Mouse (Mus musculus): ENCODE data around the gene Pdc.
"Not testable (repeated sequence)": the region's sequence is repeated elsewhere in the genome, so short reads cannot be mapped to it uniquely, and the experiment has no call there.

Gene Pdc

DNA sequence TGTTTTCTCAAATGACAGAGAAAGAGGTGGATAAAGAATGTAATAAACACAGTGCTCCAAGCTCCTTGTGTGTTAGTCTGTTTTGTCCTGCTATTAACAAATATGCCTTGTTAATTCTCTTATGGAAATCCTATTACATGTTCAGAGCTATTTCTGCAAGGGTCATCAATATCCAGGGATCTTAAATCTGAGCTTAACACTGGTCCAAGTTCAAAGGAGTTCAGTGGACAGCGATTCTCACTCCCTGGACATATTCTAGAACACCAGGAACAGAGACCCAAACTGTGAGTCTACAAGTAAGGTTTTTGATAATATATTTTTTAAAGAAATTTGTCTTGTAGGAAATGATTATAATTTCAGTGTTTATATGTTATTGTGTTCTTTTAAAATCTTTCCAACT lies at the start of gene Pdc:
Pdc (plus strand) TSS at position 213 of the 400 bp plus-strand sequence.
- no peak for DNase-seq (ENCODE audit: low read depth, low spot score)

DNA sequence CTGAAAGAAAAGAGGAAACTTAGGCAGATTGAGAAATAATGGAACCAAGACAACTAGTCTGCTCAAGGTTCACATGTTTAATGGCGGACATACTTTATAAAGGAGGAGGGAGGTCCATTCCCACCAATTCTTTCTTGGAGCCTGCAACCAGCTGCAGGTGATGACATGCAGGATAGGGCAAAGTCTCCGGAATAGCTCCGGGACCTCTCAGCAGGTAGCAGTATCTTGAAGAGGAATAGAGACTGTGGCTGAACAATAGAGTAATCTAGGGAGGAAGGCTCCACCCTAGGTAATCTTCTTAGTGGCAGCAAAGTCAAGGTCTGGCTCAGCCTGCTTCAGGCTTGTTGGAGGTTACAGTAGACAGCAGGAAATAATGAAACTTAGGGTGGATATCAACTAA lies 25.2 kb upstream of the Pdc start:
- DNase-seq (ENCODE audit: low read depth, low spot score): not testable (repeated sequence)

GRCm38 (mm10) chr1:150307599-150307998 lies 11.6 kb upstream of the Pdc start:
- DNase-seq (ENCODE audit: low read depth, low spot score): peak; percentile 50

- no peak for DNase-seq (ENCODE audit: low read depth, low spot score)
Measured at GRCm38 (mm10) chr1:150335111-150335510, 15.9 kb downstream of the Pdc start.

DNA sequence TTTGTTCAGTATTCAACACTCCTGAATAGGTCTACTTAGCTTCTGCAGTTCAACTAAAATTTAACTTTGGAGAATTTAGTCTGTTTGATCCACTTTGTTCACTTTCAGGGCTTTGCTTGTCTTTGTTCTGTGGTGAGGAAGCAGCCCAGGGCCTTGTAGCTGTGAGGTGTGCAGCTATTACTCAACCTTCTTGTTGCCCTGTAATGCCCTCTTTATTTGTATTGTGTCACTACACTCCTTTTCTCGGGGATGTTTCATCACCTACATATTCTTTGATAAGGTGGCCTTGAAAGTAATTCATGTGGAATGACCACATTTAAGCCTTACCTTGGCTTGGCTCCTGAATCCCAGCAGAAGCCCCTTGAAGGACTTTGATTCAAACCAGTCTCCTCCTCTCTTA lies 41.6 kb downstream of the Pdc start:
- DNase-seq (ENCODE audit: low read depth, low spot score): no peak

DNA sequence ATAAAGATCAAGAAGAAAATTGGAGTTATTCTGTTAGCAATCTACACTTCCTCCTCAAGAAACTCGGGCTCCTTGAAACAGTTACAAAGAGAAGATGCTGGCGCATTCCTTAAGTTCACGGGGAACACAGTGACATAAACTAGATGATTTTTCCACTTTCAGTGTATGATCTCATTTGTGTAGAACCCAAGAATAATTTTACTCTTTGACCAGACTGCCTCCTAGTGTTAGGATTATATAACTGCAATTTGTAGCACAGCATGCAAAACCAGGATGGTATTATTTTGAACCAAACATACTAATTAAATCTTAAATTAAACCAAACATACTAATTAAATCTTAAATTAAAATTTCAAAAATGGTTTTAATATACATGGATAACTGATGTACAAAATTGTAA lies 53.7 kb downstream of the Pdc start:
- DNase-seq (ENCODE audit: low read depth, low spot score): no peak

- no peak for DNase-seq (ENCODE audit: low read depth, low spot score)
Measured at GRCm38 (mm10) chr1:150374247-150374646, 55.0 kb downstream of the Pdc start.
